Mouse (Mus musculus) CD8-positive naive resting alpha-beta T cell, adult 2 months (primary cell): ENCODE results near the gene Slc10a7.
"Not testable (repeated sequence)": the region's sequence is repeated elsewhere in the genome, so short reads cannot be mapped to it uniquely, and the experiment has no call there.

Source experiments
- DNase-seq, 2 experiments: peaks; one replicate each; pipeline ENCODE4 v3.0.0; 2022; ENCODE audit warnings: low read depth in 2 of 2, low spot score in 2 of 2

The Slc10a7 gene

DNA sequence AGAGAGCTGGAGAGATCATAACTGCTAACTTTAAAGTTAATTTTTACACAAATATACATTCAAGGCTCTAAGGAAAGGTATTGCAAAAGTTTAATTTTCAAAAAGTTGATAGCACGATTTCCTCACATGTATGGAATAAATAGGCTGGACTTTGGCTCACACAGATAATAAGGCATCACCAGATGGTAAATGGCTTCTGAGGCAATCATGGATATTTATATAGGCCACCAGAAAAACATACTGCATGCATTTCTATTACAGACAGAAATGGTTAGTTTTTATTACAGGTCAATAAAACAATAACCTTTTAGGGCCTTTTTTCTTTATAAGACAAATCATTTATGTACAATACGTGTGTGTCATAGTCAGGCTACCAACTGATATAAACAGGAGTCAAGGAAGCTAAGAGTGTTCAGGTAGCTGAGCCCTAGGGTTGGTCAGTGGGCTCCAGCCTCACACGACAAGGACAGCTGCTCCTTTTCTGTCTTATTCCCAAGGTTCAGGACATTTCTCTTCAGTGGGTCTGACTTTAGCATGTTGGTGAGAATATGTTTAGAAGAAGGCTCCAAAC lies 150.6 kb downstream of the Slc10a7 start:
- DNase-seq, result no peak

DNA sequence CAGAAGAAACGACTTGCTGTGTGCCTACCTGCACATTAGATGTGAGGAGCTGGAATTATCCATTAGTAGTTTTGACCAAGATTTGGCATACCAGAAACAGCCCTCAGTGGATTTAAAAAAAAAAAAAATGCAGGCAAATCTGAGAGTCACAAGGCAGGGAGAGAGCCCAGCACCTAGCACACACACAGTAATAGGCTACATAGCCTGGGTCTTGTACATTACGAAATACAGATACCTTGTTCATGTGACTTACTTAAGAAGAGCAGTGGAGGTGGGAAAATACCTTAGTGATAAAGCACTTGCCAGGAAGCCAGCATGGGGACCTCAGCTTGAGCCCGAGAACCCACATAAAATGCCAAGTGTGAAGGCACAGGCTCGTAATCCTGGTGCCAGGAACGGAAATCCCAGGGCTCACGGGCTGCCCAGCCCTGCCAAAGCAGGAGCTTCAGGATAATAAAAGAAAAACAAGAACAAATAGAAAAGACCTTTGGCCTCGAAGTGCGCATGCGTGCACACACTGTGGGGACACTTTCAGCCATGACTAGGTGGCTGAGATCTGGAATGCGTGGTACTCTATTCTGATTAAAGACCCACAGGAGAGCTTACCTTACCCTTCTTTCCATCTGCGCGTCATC lies 155.3 kb downstream of the Slc10a7 start:
- no peak for DNase-seq

DNA sequence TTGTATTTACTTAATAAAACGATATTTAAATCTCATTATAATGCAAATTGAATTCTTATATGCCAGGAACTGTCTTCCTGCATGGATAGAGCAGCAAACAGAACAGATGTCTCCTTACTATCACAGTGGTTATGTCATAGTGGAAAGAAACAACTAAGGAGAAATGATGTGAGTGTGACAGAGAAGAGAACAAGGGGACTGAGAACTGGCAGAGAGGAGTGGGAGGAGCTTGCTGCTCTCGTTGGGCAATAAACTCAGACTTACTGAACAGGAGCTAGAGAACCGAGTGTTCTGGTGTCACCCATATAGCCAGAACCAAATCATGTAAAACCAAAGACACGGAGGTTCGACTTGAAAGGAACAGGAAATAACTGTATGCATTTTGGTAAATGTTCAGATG lies 158.3 kb downstream of the Slc10a7 start:
- no peak for DNase-seq

DNA sequence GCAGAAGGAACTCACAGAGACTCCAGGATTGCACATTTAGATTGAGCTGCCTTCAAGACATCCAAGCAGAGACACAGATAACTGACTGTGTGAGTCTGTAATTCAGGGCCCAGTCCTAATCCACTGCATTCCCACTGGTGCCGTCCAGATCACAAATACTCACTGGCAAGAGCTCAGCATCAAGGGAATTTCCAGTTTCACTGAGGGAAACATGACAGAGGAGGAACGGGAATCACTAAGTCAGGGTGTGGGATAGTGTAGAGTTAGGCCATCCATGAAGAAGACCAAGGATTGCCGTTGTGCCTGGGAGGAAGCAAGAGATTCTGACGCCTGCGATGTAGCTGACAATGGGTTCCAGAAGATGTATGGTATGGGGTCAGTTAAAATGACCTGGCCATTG lies 159.1 kb downstream of the Slc10a7 start:
- DNase-seq, result no peak

DNA sequence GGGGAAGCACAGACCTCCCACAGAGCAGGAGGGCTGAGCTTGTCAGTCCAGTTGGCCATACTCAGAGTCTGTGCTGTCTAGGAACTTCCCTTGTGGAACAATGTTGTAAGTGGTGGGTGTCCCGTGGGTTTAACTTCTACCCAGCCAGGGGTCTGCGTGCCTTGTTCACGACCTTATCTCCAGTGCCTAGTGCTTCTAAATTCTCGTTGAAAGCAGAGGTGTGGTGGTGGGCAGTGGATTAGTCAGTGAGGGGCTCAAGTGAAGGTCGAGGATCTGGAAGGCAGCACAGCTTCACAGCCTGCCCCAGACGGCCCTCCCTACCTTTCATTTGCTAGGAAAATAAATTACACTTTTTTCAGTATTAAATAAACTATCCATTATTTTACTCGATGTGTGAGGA lies 161.1 kb downstream of the Slc10a7 start:
- DNase-seq, result no peak

DNA sequence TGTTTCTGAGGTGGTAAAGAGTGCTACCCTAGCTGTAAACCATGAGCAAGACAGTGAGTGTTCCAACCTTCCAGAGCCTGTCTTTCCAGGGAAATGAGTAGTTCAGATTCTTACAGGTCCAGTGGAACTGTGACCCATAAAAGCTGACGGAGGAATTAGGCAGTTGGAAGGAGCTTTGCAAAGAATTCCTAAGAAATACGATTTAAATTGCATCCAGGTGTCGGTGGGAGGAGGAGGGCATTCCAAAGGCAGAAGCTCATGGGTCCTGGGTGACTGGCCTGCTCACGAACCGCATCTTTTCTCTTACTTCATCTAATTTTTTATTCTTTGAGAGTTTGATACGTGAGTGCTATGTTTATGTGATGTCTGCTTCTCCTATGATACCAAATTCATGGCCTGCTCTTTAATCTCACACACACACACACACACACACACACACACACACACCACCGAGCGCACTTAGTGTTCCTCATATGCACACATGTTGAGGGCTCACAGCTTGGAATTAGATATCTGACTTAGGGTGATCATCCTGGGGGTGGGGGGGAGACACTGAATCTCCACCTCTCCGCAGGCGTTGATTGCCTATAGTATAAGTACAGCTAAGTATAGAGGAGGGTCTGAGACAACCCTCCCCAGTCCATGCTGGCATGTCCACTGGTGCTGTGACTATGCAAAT lies 169.5 kb downstream of the Slc10a7 start:
- DNase-seq, result no peak

DNA sequence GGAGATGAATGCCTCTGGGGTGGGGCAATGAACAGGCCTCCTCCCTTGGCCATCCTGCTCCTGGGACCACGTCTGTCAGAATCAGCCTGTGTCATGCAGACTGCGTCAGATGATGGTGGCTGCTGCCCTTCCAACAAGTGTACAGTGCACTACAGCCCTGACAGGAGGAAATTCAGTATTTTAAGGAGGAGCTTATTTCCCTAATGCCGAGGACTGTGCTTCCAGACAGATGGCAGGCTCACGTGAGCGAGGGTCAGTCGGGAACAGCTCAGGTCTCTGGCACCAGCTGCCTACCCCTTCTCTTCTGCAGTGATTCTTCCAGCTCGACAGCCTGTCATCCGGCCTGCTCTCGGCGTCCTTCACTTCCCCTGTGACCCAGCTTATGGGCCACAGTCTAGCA lies 181.6 kb downstream of the Slc10a7 start:
- no peak for DNase-seq

DNA sequence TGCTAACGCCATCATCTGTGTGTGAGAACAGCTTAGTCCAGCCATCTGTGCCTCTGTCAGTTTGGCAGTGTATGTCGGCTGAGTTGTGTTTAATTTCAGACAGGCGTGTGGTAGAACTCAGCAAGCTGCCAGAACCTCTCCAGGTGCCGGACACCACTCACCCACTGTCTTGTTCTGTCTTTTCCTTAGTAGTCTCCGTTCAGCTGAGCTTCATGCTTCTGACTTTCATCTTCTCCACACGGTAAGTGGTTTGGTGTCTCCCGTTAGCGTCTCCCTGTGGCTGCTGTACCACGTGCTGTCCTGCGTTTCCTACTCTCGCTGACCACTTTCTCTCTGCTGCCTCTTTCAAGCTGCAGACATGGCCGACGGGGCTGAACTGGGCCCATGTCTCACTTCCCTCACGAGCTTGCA lies 189.2 kb downstream of the Slc10a7 start:
- no peak for DNase-seq

DNA sequence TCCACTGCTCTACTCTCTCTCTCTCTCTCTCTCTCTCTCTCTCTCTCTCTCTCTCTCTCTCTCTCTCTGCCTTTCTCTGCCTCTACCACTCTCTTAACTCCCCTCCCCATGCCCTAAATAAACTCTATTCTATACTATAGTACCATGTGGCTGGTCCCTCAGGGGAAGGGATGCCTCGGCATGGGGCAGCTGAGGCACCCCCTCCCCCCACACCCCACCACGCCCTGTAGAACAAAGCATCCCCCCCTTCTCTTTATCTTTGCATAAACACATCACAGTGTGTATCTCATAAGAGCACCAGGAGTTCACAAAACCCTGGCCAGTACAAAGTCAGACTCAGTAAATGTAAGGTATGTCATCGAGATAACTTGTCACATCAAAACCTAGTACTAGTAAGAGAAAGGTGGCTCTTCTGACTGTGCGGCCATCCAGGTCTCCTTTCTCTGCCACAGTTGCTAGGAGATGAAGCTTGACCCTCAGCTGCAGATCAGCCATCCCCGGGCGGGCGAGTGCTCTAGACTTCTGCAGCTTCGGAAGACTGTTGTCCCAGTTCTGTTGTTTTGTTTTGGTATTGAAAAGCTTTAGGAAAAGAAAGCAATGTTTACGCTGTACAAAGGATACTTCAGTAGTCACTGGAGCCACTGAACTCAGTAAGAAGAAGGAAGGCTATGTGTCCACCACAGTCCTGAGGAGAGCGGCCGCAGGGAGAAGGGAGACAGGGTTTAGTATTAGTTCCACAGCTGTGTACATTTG lies 194.1 kb downstream of the Slc10a7 start:
- no peak for DNase-seq

DNA sequence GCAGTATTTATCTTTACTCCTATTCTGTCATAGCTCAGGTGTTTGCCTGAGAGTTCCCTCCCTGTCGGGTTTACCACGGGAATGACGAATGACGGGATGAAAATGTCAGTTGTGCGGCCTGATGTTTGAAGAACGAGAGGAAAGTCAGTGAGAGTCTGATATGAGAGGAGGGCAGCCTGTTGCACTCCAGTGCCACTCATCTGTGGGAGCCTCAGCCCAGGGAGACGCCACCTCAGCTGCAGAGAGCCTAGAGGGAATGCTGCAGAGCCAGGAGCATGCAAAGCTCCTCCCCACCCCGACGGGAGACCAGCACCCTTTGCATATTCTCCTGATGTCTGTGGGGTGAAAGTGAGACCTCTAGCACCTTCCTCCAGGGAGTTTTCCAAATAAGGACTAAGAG lies 196.8 kb downstream of the Slc10a7 start:
- no peak for DNase-seq

DNA sequence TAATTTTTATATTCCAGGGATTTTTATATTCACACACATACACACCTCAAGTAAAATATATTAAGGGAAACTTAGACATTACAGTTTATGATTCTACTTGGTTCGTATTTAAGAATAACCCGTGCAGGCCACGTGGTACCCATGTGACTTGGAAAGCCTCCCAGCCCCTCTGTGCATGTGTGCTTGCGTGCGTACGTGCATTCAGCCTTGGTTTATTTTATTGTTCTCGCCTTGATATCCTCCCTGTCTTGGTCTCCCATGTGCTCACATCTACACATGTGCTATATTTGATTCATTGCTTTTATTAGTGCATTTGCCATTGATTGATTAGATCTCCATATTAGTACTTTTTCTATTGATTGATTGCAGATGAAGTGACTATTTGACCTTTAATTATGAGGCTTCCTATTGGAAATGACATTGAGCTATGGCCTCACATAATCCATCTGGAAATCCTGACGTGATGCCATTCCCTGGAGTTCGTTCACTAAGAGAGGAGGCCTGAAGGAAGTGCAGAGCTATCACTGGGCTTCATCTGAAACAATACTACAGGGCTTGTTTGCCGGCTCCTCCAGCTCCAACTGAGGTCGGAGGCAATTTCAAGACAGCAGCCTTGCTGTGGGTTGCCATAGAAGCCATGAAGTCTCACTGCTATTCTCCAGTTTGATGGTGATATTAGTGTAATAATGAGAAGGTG lies 200.9 kb downstream of the Slc10a7 start:
- DNase-seq, result no peak

DNA sequence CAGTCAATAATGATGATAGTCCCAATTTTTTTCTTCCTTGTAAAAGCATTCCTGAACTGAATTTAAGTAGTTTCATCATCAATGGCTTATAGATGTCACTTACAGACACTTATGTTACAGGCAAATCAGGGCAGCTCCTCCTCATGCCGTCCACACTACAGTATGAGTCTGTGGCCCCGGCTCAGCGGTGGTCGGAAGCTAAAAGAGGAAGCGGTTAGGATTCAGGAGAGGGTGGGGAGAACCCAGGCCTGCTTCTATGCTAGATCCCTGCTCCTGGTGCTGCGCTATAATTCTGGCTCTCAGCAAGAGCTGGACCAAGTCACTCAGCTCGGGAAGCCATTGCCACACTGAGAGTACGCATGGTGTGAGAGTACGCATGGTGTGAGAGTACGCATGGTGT lies 201.8 kb downstream of the Slc10a7 start:
- no peak for DNase-seq

DNA sequence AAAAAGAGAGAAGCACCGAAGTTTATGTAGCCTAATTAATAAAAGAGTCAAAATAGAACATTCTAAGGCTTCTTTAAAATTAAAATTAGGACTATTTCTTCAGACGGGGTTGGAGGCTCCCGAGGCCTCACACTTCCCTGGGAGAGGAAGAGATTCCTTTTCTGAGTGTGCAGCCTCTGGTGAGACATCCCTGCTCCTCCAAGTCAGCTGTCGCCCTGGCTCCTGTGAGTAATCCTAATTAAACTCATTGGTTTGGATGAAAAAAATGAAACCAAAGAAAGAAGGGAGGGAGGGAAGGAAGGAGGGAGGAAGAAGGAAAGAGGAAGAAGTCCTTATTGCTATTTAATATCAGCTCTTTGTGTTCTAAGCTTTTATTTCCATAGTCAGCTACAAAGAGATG lies 205.7 kb downstream of the Slc10a7 start:
- DNase-seq, result no peak

DNA sequence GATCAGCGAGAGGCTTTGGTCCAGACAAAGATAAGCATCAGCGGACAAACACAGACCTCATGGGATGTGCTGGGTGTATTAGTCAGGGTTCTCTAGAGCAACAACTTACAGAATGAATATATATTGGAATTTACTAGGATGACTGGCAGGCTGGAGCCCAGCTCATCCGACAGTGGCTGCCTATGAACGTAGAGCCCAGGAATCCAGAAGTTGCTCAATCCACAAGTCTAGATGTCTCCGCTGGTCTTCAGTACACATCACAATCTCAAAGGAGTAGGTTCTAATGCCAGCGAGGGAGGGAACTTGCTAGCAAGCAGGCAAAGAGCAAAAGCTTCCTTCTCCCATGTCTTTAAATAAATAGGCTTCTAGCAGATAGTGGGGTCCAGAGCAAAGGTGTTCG lies 207.4 kb downstream of the Slc10a7 start:
- DNase-seq, result no peak

DNA sequence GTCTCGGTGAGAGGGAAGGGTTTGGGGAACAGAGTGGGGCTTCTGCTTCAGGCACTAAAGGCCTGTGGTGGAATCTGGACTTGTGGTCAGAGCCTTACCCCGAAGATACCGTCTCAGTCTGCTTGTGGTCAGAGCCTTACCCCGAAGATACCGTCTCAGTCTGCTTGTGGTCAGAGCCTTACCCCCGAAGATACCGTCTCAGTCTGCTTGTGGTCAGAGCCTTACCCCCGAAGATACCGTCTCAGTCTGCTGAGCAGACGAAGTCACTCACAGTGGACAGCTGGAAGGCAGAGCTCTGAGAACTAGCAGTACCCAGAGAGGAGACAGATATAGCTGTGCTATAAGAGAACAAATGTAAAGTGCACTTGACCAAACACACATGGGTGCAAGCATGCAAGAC lies 208.0 kb downstream of the Slc10a7 start:
- not testable (repeated sequence) for DNase-seq

DNA sequence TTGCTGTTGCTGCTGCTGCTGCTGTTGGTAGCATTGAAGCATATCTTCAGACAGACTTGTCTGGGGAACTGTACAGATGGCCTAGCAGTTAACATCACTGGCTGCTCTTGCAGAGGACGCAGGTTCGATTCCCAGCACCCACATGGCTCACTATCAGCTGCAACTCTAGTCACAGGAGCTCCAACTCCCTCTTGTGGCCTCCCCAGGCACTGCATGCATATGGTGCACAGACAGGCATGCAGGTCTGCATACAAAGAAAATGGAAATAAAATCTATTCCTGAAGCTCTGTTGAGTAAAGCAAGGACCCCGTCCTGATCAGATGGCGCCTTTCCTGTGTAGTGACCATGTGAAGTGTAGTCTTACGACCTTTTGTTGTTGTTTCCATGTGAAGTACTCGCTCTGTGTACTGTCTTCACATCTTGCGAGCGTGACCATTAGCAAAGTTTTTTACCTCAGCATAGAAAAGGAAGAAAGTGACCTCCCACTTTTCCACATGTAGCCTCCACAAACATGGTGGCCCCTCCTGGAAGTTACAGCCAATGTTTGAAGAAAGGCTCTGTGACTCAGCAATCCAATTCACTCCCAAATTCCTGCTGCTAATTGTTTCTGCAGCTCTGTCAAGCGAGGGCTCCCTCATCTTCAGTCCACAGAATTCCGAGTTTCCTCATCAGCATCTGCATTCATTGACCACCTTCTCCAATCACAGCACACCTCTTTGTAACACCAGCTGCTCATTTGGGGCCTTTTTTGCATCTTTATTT lies 210.3 kb downstream of the Slc10a7 start:
- no peak for DNase-seq

DNA sequence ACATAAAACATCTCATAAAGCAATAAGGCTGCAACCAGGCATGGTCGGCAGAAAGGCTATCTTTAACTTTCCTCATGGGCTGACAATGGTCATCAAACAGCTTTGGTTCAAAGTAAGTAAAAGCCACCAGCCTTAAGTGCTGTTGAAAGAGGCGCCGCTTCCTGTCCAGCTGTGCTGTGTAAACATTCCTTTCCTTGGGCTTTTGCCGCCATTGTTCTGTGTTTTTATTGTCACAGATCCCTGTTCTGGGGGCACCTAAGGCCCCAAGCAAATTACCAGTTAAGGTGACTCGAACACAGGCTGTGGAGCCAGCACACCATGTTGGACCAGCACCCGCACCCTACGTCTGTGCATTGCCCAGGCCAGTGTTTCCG lies 210.9 kb downstream of the Slc10a7 start:
- no peak for DNase-seq

DNA sequence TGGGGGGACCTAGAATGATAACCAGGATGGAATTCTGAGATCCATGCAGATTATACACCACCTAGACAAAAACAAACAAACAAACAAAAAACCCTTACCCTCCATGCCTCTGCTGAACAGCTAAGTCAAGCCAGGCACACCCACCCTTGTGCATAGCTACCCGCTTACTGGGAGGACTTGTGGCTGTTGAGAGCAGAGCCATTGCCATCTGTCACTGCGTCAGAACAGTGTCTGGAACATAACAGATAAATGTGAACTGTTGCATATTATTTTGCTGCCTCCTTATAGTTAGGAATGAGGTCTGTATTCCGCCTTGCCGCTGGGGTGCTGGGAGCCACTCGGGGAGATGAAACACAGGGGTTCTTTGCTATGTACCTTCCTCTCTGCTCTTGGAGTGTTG lies 212.4 kb downstream of the Slc10a7 start:
- DNase-seq, result no peak

DNA sequence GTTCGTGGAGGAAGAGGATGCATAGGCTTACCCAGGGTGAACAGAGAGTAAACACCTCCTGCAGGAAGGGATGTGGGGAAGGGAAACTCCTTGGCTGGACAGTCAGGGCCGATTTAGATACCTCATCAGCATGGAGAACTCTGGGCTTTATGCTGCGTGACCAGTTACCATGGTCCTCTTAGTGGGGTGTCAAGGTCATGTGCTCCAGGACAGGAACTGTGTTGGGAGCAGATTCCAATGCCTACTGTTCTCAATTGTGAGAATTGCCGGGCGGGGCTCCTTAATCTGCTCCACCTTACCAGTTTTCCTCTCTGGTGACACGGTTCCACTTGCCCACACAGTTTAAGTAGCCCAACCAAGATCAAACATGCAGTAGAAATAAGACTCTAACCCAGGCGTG lies 213.1 kb downstream of the Slc10a7 start:
- no peak for DNase-seq

DNA sequence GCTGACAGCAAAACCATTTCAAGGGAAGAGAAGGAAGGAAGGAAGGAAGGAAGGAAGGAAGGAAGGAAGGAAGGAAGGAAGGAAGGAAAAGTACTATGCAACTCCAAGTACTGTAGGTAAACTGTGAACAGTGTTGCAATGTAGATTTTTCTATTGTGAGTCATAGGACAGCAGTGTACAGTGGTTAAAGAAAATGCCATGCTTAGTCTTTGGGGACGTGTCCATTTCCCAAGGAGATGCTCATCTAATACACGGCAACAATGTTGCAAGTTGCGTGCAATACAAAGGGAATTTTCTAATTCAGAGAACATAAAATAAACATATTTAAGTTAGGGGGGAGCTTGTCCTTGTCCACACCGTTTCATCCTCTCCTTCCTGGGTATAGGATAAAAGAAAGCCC lies 215.7 kb downstream of the Slc10a7 start:
- no peak for DNase-seq

DNA sequence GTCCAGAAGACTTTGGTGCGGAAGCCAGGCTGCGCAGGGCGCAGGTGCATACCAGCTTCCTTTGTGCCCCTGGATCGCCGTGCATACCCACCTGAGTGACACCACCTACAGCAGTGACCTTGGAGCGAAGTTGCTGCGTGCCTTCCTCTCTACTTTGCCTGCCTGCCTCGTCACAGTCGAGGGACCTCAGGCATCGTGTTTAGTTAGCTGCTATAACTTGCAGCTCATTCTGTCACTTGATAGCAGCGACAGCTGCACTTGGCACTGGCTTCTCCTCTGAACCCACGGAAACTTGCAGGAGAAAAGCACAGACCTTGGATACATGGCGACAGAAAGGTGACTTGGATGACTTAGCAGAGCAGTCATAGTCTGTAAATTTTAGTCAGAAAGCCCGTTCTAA lies 219.1 kb downstream of the Slc10a7 start:
- DNase-seq, result no peak
